Mouse (Mus musculus) v-Abl transformed pro-B cells (cell line): ENCODE results near the gene Frem1.

Experiments used
- in situ Hi-C, 2 experiments: fragments of 400-800 bp; cut with MboI; formaldehyde crosslinking; loops; one replicate each; pipeline ENCODE4 v1.15.1; 2025; ENCODE audit not compliant: unreplicated experiment in 2 of 2

Frem1 gene

GRCm38 (mm10) chr4:83051634-83052577 is at the start of gene Frem1:
Gene Frem1, minus strand, starts transcription at chr4:83052339.
- in situ Hi-C loops = no loop called here

- in situ Hi-C loops = no loop called here
These were observed 46.9 kb upstream of the Frem1 start for GRCm38 (mm10) chr4:83099025-83099424.

GRCm38 (mm10) chr4:83093941-83094340 is 41.8 kb upstream of the Frem1 start:
- in situ Hi-C loops = no loop called here

GRCm38 (mm10) chr4:83090691-83091448 is 38.7 kb upstream of the Frem1 start:
- in situ Hi-C loops = no loop called here

GRCm38 (mm10) chr4:83080364-83081174 is 28.4 kb upstream of the Frem1 start:
- in situ Hi-C loops = no loop called here

- in situ Hi-C loops = no loop called here
These were observed 12.1 kb upstream of the Frem1 start for GRCm38 (mm10) chr4:83064191-83064590.

- in situ Hi-C loops = no loop called here
These were observed 9.4 kb upstream of the Frem1 start for GRCm38 (mm10) chr4:83061564-83061963.

- in situ Hi-C loops = no loop called here
These were observed 6.5 kb upstream of the Frem1 start for GRCm38 (mm10) chr4:83058617-83059016.

GRCm38 (mm10) chr4:83058182-83058581 is 6.0 kb upstream of the Frem1 start:
- in situ Hi-C loops = no loop called here

- in situ Hi-C loops = no loop called here
These were observed 4.4 kb upstream of the Frem1 start for GRCm38 (mm10) chr4:83056496-83056895.

- in situ Hi-C loops = no loop called here
These were observed 3.3 kb upstream of the Frem1 start for GRCm38 (mm10) chr4:83055444-83055843.

GRCm38 (mm10) chr4:83053206-83053605 is 1.1 kb upstream of the Frem1 start:
- in situ Hi-C loops = no loop called here

GRCm38 (mm10) chr4:83051176-83051575 is 963 bp downstream of the Frem1 start:
- in situ Hi-C loops = no loop called here

- in situ Hi-C loops = no loop called here
These were observed 1.9 kb downstream of the Frem1 start for GRCm38 (mm10) chr4:83050151-83050796.

GRCm38 (mm10) chr4:83049288-83049687 is 2.9 kb downstream of the Frem1 start:
- in situ Hi-C loops = no loop called here

- in situ Hi-C loops = no loop called here
These were observed 3.6 kb downstream of the Frem1 start for GRCm38 (mm10) chr4:83048561-83048960.

- in situ Hi-C loops = no loop called here
These were observed 5.3 kb downstream of the Frem1 start for GRCm38 (mm10) chr4:83046806-83047205.

GRCm38 (mm10) chr4:83046069-83046468 is 6.1 kb downstream of the Frem1 start:
- in situ Hi-C loops = no loop called here

GRCm38 (mm10) chr4:83045266-83045665 is 6.9 kb downstream of the Frem1 start:
- in situ Hi-C loops = no loop called here

- in situ Hi-C loops = no loop called here
These were observed 11.4 kb downstream of the Frem1 start for GRCm38 (mm10) chr4:83040780-83041179.
